Mouse (Mus musculus) forelimb bud, embryonic 11.5 days (tissue): ENCODE measurements at regions not wholly inside any gene's neighbourhood (a gene's known extent, or its start where the extent isn't known, plus 50 kb on each side); places are given as distances from the start of the nearest gene placed in this dataset.
"Not testable (repeated sequence)": the region's sequence is repeated elsewhere in the genome, so short reads cannot be mapped to it uniquely, and the experiment has no call there.

Experiments
- DNase-seq: peaks from one replicate; pipeline ENCODE4 v3.0.0-alpha.2; 2012; ENCODE audit warnings: low read depth, low spot score

DNA sequence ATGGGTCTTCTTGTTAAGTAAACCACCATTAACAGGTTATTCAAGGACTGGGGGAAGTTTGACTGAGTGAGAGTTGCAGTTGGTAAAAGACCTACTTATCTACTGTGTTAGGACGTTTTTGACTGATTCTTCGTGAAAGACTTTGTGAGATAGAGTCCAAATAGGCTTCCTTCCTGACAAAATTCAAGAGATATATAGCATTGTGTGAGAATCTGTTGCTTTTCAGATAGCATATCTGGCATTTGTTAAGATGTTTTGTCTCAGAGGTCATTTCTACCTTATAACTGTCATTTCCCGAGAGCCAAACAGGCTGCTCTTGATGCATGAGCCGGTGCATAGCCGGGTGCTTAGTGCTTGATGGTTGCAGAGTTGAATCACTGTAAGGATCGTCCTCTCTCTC is 214.8 kb downstream of the Pten start:
- no peak for DNase-seq

DNA sequence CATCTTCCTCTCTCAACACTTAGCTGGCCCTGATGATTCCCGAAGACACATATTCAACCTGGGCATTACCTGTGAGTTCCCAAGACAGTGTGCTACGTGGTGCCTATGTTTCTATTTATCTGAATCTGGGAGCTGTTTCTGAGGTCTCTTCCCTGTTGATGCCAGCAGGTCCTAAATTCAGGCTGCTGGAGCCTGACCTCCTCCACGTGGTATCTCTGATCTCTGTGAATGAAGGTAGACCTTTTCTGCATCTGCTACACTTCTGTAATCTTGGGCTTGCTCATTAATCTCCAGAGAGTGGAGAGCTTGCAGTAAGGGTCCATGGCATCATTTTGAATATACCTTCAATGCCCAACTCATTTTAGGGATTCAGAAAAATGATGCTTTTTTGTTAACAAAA is 215.8 kb downstream of the Pten start:
- DNase-seq: no peak

DNA sequence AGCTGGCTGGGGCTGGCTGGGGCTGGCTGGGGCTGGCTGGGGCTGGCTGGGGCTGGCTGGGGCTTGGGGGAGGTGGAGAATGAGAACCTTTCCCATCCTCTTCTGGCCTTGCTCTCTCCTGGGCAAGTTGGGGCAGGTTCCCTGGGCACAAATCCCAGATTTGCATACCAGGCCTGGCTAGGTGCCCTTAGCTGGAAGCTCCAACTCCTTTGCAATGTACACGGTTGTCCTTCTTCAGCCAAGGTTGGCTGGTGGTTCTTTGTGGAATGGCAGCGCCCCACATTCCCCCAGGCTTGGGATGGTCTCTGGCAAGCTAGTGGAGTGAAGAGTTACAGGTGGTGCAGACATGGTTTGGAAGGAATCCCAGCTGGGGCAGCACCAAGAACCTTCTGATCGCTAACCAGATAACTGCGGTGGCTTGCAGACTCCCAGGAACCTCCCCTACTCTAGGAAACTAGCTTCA is 217.5 kb downstream of the Pten start:
- DNase-seq: no peak

DNA sequence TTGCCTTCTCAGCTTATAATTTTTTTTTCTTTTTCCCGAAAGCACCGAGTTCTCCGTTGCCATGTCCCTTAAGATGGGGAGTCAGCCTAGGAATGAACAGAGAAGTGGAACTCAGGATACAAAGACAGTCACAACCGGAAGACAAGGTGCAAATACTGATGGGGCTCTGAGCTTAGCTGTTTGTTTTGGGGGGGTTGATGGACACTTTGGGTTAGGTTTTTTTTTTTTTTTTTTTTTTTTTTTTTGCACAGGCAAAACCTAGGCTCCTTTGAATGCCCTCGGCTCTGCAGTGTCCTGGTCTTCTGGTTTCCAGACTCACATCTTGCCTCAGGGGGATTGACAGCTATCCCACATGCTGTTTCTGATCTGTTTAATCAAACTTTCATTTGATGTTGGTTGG is 218.0 kb downstream of the Pten start:
- no peak for DNase-seq

DNA sequence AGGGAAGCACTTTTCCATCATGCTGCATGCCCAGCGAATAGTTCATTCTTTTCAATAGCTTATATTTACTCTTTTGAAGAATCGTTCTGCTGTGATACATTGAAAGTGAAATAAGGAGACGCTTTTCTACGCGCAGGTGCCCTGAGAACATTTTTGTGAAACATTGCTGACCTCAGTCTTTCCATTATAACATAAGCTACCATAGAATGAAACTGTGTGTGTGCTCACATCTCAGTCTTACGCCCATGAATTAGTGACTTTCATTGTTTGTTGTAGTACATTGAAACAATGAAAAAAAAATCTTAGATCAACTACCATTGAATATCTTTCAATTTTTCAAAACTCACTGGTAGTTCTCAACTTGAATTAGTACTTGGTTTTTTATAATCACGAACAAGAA is 219.2 kb downstream of the Pten start:
- no peak for DNase-seq

DNA sequence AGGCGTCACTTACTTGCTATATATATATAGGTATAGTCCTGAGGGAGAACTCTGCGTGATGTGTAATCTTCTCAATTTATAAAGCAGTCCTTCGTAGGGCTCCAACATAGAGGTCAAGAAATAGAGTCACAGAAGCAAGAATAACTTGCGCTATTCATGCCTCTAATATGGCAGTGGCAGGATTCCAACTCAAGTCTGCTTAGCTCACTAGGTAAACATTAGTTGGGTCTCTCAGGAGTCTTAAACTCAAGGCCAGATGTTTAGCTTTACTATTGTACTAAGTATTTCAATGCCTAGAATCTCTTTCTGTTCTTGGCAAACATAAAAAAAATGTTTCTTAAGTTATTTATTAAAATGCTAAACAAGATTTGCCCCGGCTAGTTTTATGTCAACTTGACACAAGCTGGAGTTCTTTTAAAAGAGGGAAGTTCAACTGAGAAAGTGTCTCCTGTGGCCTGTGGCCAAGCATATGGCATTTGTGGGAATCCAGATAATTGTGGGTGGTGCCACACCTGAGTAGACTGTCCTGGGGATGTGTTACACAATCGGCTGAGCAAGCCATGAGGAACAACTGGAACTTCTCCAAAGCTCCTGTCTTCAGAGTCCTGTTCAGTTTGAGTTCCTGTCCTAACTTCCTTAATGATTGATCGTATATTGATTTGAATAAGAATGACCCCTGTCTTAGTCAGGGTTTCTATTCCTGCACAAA is 220.9 kb downstream of the Pten start:
- DNase-seq: no peak

DNA sequence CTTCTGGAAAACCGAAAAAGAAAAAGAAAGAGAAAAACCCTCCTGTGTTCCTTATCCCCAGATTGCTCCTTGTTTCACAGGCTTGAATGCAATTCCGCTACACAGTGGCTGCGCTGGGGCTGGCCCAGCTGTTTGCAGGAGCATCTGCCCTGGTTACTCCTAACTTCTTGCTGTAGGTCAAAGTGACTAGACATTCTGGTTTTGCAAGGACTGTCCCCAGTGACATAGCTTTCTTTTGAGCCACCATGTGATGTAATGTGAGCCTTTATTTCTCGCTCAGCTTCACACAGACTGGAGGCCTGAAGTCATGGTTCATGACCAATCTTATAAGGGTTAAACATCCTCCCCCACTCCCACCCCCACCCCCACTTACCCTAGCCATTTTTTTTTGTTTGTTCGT is 222.8 kb downstream of the Pten start:
- no peak for DNase-seq

DNA sequence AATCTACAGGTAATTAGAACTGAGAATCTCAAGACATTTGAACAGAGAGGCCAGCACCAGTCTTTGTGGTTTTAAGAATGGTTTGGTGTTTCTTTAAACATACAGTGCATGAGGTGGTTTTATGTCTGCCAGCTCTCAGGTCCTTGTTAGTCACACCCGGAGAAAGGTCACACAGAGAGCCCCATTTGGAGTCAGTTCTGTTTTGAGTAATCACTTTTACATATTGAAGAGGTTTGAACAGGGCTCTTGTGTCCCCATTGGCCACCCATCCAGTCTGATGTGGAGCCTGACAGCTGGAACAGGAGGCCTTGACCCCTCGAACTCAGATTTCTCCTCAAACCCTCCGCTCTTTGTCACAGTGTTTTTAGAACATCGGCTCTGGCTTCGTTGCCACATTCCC is 231.4 kb downstream of the Pten start:
- DNase-seq: no peak

DNA sequence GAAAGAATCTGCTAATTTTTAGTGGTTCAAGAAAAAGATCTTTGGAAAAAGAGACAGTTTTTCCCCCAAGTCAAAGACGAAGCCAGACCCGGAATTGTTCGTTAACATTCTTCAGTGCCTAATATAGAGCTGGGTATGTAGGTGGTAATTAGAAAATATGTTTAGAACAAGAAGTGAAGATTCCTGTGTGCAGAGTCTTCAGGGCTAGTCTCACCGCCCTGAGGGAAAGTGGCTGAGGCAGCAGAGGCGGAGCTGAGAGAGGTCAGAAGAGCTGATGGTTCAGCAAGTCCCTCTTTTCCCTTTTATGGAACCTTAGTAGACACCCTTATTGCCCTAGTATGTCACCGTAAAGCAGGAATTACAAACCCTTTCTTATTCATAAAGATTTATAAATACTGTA is 232.0 kb downstream of the Pten start:
- no peak for DNase-seq

DNA sequence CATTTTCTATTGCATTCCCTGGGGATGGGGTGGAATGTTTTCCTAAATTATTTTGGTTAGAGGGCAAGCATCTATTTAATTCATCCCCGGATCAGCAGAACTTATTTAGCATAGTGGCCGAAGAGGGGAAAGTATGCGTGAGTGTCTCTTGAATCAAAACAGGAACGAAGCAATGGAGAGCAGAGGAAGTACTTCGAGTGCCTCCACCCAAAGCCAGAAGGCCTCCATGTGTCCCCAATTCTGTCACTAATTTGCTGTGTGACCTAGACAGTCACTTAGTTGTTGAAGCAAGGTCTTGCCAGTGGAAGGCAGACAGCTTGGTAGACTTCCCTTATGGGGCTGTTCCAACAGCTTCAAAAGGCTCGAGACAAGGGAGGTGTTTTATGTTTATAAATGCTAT is 233.3 kb downstream of the Pten start:
- DNase-seq: no peak

DNA sequence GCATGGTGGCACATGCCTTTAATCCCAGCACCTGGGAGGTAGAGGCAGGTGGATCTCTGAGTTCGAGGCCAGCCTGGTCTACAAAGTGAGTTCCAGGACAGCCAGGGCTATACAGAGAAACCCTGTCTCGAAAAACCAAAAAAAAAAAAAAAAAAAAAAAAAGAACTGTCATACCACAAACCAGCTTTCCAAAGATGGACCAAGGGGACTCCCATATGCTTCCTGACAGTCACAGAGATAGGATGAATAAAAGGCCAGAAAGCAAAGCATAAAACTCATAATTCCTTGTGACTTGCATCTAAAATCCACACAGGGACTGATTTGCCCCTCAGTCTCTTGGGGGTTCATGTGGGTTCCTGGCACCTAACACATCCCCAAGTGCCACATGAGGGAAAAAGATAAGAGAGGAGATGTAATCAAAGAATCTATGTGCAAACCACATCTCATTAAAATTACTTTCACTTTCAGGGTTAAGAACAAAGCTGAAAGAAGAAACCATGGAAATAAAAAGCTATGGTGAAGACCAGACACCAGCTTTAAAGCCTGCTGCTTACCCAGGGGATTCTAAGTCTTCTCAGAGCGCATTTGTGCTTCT is 241.4 kb downstream of the Pten start:
- DNase-seq: no peak

DNA sequence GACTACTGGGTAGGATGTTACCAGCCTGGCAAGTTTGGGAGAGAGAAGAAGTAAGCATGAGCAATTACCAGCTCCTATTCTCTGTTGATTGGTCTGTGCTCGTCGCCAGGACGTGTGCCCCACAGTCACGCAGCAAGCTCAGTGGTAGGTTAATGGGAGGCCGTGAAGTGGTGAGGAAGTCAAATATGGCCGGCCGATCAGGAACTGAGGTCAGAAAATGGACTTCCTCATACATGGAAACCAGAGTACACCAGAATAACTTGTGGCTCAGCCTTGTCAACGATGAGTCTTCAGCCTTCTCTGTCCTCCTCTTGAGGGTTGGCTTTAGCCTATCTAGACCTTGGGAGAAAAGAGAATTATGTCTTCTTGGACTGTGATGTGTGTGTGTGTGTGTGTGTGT is 250.3 kb downstream of the Pten start:
- no peak for DNase-seq

DNA sequence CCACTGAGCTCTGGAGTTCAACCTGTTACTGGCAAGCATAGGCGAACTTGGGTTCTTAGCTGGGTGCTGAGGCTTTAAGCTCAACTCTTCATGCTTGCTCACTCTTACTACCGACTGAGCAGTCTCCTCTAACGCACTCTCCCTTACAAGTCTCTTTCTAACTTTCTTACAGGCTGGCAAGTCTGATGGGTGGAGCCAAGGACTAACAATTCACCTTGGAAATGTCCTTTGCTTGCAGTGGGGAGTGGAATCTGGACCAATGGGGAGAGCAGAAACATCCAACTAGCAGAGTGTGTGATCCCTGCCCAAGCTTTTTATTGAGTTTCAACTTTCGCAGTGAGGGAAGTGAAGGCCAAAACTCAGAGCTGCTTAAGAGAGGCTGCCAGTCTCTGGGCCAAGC is 250.8 kb downstream of the Pten start:
- no peak for DNase-seq

DNA sequence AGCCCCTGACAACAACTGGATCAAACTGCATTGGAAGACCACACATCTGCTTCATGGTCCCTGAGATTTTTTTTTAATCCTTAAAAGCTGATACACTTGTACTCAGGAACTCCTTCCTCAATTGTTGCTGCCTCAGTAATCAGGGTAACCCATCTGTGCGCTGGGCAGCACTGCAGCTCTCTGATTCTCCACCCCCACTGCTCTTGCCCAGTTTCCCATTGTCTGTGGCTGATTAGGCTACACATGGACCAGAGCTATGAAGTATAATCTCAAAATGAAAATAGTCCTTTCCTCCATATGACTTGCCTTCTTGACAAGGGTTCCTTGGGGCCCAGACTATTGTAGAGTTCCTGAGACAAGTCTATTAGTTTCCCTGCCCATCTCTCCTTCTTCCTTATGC is 251.5 kb downstream of the Pten start:
- no peak for DNase-seq

DNA sequence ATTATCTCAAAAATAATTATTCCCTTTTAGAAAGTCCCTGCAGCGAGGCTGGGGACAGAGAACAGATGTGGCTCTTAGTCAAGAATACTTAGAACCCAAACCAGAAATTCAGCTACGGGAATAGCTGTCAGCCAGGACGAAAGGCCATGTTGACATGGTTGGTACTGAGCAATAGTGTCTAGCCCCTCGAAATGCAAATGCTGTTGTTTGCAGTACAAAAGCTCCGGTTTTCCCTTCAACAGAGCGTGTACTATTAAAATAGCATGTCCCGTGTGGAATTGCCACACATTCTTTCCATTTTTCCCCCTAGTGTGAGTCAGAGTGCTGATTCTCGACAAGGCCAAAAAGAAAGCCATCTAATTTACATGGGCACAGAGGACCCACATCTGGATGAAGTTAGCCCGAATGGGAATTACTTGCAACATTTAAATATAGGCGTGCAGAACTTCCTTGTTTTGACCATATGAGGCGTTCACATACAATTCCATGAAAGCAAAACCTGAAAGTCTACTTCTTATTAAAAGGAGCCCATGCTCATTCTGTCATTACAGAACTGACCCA is 253.7 kb downstream of the Pten start:
- no peak for DNase-seq

DNA sequence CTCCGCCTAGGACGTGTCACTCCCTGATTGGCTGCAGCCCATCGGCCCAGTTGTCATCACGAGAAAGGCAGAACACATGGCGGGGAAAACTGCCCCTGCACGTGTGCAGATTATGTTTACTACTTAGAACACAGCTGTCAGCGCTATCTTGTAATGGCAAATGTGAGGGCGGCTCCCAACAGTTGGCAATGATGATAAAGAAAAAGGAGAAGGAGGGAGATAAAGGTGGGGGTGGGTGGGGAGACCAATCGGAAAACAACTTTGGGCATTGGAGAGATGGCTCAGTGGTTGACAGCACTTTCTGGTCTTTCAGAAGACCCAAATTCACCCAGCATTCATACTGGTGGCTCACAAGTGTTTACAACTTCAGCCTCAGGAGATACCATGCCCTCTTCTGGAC is 257.6 kb downstream of the Pten start:
- not testable (repeated sequence) for DNase-seq

DNA sequence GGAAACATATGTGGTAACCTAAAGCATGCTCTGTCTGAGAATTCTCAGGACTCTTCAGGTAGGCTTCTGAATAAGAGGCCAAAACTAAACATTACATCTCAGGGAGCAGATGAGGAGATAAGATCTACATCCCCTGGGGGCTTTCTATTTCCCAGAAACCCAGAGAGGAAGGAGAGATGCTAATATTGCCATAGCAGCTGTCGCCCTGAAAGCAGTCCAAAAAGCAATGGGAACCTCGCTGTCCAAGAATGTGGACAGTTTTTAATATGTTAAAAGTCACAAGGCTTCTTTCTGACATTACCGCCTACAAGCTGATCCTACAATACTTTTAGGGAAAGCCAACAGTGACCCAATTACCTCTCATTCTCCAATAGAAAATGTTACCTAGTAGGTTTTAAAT is 263.9 kb downstream of the Pten start:
- DNase-seq: no peak

DNA sequence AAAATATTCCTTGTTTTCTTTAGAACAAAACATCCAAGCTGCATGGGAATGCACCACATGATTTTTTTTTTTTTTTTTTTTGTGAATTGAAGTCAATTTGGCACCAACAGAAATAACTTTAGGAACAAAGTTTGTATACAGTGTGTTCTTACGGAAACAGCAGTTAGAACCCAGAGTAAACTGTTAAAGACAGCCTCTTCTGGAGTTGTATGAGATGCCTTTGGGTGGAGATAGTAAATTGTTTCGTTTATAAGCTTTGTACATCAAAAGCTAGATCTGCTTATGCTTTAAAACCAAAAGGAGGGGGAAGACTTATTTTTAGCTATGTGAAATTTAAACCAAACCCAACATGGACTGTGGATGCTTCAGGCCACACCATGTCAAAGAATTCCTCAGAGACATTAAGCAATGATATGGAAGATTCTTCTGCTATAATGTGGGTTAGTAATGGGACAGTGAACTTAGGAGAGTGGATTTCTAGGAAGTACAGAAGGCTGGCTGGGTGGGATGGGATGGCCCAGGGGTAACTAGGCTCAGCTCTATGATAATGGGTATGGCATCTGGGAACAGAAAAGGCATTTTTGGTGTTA is 265.6 kb downstream of the Pten start:
- DNase-seq: no peak

DNA sequence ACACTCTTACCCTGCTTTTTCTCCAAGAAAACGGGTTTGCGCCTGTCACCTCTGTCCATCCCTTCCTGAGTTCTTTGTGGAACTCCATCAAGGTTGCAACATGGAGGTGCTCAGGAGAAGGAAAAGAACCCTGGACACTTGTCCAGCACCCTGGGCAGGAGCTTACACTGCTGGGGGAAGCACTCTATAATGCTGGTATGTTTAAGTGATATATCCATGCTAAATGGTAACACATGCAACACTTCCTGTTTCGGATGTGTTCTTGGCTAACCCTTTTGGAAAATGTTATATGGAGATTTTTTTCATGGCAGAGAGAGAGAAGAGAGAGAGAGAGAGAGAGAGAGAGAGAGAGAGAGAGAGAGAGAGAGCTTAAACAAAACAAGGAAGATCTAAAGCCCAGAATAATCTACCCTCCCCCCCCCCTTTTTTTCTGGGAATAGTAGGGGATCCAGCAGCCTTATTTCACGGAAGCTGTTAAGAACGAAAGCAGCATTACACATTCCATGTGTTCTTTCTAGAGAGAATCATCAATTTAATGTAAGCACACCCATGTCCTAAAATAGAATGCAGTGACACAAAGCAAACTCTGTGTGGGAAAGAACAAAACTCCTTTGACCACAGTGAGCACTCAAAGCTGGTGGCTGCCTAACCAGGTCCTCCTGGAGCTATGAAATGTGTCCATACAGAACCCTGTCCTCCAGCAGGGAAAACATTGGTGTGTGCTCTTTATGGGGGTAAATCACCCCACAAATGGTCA is 272.6 kb downstream of the Pten start:
- no peak for DNase-seq

DNA sequence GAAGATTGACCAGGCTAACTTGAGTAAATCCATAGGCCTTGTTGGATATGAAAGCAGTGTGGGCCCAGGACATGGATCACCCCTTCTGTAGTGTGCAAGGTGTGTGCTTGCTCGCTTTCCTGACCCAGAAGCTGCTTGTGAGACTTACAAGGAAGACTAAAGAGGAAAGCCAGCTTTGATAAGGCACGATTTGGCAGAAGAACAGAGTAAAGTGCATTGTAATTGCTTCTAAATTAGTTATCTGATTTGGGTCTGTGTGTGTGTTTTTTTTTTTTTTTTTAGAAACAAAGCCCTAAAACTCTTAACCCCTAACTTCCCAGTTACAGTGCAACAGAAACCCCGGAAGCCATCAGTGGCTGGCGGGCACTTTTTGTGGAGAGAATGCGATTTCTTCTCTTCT is 283.2 kb downstream of the Pten start:
- DNase-seq: no peak

DNA sequence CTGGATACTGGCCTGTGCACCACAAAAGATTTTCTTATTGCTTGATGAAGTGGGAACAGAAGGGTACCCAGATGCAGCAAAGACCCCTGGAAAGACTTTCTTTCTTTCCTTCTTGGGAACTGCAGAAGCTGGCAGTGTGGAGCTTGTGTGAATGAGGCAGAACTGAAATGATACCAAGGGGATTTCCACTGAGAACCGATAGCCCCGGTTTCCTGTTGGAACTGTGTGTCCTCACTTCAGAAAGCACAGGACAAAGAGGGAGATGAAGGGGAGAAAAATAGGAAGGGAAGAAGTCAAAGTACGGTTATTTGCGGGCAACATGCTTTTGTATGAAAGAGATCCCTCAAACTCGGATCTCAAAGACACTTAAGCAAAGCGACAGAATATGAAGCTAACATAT is 283.7 kb downstream of the Pten start:
- DNase-seq: no peak

DNA sequence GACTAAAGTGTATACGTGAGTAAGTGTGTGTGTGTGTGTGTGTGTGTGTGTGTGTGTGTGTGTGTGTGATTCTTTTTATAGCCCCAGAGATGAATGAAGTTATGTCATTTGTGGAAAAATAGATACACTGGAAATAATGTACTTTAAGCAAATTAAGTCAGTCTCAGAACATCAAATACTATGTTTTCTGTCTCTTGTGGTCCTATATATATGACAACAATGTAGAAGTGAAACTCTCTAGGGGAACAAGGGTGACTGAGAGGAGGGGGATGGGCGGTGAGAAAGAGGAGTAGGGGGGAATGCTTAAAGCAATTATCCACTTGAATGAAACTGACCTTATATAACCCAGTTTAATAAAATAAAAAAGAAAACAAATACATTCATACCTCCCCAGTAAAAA is 285.5 kb downstream of the Pten start:
- no peak for DNase-seq
